Mouse (Mus musculus): Measurements from ENCODE around the gene Olfr1217.
"Not testable (repeated sequence)": the region's sequence is repeated elsewhere in the genome, so short reads cannot be mapped to it uniquely, and the experiment has no call there.

Olfr1217 gene

GRCm38 (mm10) chr2:89031965-89032364 is at the start of gene Olfr1217:
Olfr1217 (minus strand) TSS chr2:89032065.
- DNase-seq: no peak

DNA sequence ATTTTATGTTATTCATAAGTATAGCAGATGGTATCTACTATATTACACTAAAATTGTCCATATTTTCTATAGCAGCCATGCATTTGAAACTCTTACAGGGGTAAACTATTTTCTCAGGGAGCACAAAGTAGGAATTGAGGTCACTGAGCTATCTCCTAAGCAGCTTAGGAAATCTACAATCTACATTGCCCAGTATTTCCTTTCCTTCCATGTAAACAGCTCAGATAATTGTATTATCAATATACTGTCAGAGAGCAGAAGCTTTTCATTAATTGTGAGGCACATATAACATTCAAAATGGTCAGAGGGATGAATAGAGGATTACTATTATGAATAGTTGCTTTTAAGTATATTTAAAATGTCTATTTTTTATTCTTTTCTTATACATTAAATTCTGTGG is 49.6 kb upstream of the Olfr1217 start:
- DNase-seq: no peak

DNA sequence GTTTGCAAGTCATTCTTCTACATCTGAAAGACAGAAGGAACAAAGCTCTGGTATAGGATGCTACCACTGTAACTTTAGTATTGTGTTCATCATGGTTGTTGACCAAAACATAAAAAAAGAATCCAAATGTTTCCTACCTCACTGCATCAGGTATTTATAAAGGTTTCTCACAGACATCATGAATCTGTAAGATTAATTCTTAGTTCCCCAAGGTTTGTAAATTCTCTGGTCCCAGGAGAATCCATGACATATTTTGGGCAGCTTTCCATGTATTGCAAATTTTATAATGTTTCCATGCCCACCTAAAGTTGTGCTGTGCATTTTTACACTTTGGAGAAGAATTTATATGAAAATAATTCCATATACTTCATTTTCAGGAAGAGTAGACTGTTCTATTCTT is 29.2 kb upstream of the Olfr1217 start, which contains the start of gene Olfr1218:
TSS of gene Olfr1218 (minus strand) at position 101 of the 400 bp plus-strand sequence.
- no peak for DNase-seq

GRCm38 (mm10) chr2:89021436-89021835 is 10.4 kb downstream of the Olfr1217 start:
- not testable (repeated sequence) for DNase-seq

DNA sequence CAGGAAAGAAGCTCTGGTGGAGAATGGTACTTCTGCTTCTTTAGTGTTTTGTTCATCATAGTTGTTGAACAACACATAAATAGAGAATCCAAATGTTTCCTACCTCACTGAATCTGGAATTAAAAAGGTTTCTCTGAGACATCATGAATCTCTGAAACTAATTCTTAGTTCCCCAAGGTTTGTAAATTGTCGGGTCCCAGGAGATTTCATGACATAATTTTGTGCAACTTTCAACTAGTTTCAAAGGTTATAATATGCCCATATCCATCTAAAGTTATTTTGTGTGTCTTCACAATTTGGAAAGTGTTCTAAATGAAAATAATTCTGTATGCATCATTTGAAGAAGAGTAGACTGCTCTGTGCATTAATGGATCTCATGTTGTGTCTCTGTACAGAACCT is 13.6 kb downstream of the Olfr1217 start, which contains the start of gene Olfr1216:
TSS of gene Olfr1216 (minus strand) at position 101 of the 400 bp plus-strand sequence.
- DNase-seq: no peak

DNA sequence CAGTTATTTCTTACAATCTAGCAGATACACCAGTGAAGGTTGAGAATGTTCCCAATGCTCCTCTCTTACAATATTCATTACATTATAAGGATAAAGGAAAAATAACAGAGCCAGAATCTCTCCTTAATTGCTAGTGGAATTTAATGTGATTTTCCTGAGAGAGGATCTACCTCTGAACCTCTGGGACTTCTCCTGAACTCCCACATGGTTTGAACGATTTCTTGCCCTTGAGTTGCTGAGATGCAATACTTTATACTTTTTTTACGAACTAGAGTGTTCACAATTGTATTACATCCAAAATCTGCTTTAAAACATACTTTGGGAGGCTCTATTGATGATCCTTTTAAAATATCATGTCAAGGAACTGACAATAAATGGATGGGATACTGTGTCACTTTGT is 25.0 kb downstream of the Olfr1217 start, which contains the start of gene Olfr1215:
TSS of gene Olfr1215 (minus strand) at position 101 of the 400 bp plus-strand sequence.
- DNase-seq: no peak

DNA sequence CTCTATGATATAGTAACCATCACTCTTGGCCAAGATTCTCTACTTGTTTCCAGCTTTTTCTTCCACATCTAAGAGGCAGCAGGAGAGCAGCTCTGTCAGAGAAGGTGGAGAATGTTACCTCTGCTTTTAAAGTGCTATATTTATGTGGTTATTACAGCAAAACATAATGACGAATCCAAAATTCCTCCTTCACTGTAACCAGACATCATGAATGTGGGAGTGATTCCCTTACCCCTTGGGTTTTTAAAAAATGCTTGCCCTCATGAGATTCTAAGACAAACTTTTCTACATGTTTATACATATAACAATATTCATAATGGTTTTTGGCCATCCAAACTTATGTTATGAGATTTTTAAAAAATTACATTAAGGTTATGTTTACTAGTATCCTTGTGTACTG is 39.3 kb downstream of the Olfr1217 start, which contains the start of gene Olfr1214:
TSS of gene Olfr1214 (minus strand) at position 101 of the 400 bp plus-strand sequence.
- DNase-seq: no peak

- no peak for DNase-seq
These were observed 51.7 kb downstream of the Olfr1217 start, which contains the start of gene Gm13762 for GRCm38 (mm10) chr2:88980181-88980580. Gm13762 (minus strand) TSS chr2:88980281.
